Mouse (Mus musculus): ENCODE results near the gene Prnp. TPM values are rescaled to one million over a fixed set of nuclear protein-coding genes. Genes with fewer than 3 reads are reported as not detected.

Prnp gene
- total RNA-seq, 2 experiments from 2014 or later = 83.1 to 85.9 TPM

- no peak for DNase-seq
Observed at GRCm38 (mm10) chr2:131907311-131907710, 2.4 kb upstream of the Prnp start.

- DNase-seq = no peak
Observed at GRCm38 (mm10) chr2:131908351-131908861, 1.3 kb upstream of the Prnp start.

- DNase-seq = no peak
Observed at GRCm38 (mm10) chr2:131908906-131909305, 822 bp upstream of the Prnp start.

- no peak for DNase-seq
Observed at GRCm38 (mm10) chr2:131910847-131911246, 1.1 kb downstream of the Prnp start.

- DNase-seq = no peak
Observed at GRCm38 (mm10) chr2:131911341-131911740, 1.6 kb downstream of the Prnp start.

GRCm38 (mm10) chr2:131912526-131913258 is 3.0 kb downstream of the Prnp start:
- no peak for DNase-seq

GRCm38 (mm10) chr2:131932275-131932902 is 22.7 kb downstream of the Prnp start:
- no peak for DNase-seq

GRCm38 (mm10) chr2:131933013-131933412 is 23.3 kb downstream of the Prnp start:
- no peak for DNase-seq

- DNase-seq = no peak
Observed at GRCm38 (mm10) chr2:131933598-131933997, 23.9 kb downstream of the Prnp start.

GRCm38 (mm10) chr2:131934243-131934642 is 24.5 kb downstream of the Prnp start:
- DNase-seq = no peak

- DNase-seq = peak; percentile 58
Observed at GRCm38 (mm10) chr2:131935390-131936105, 25.8 kb downstream of the Prnp start.

- no peak for DNase-seq
Observed at GRCm38 (mm10) chr2:131936410-131936809, 26.7 kb downstream of the Prnp start.

GRCm38 (mm10) chr2:131939404-131940111 is 29.8 kb downstream of the Prnp start:
- DNase-seq = peak; percentile 69

GRCm38 (mm10) chr2:131940506-131940905 is 30.8 kb downstream of the Prnp start:
- no peak for DNase-seq

- no peak for DNase-seq
Observed at GRCm38 (mm10) chr2:131941501-131941900, 31.8 kb downstream of the Prnp start.

GRCm38 (mm10) chr2:131944370-131944769 is 34.6 kb downstream of the Prnp start:
- DNase-seq = no peak

GRCm38 (mm10) chr2:131945225-131945624 is 35.5 kb downstream of the Prnp start:
- no peak for DNase-seq

GRCm38 (mm10) chr2:131945765-131946164 is 36.0 kb downstream of the Prnp start:
- DNase-seq = no peak

GRCm38 (mm10) chr2:131946351-131946750 is 36.6 kb downstream of the Prnp start:
- no peak for DNase-seq

- DNase-seq = no peak
Observed at GRCm38 (mm10) chr2:131948156-131948555, 38.4 kb downstream of the Prnp start.

- no peak for DNase-seq
Observed at GRCm38 (mm10) chr2:131948916-131949639, 39.4 kb downstream of the Prnp start.
